Mouse (Mus musculus) stomach, embryonic 14.5 days (tissue): ENCODE measurements around the gene Pcnx. TPM values are rescaled to one million over a fixed set of nuclear protein-coding genes. Genes with fewer than 3 reads are reported as not detected.

Source experiments
- polyA plus RNA-seq: library from polyadenylated mRNA; unstranded; fragments of >200 nt; fragmentation: Nextera tagmentation; extraction: Ambion mirVana; gene quantifications from 2 replicates; pipeline ENCODE4 v1.2.1, GENCODE M21; 2014

Pcnx gene
- polyA plus RNA-seq, 1 experiment from 2014 or later = 17.4 TPM

Other genes starting within 250 kb of the Pcnx start
- 3.9 and 4.6 TPM in 2 replicates for gene Ttc9, start 228.8 kb upstream of the Pcnx start, polyA plus RNA-seq
- 2.5 and 3.0 TPM in 2 replicates for gene Map3k9, start 78.8 kb upstream of the Pcnx start, polyA plus RNA-seq